Mouse (Mus musculus) liver, embryonic 14.5 days (tissue): ENCODE measurements at regions not wholly inside any gene's neighbourhood (a gene's known extent, or its start where the extent isn't known, plus 50 kb on each side); places are given as distances from the start of the nearest gene placed in this dataset.

Experiments used
- ATAC-seq: fragments of 200-750 bp; cut with Nextera tagmentation; 2 replicates; pipeline ENCODE4 v1.8.0; 2017; ENCODE audit warnings: moderate number of reproducible peaks, mild to moderate bottlenecking, moderate library complexity; ENCODE audit not compliant: insufficient read depth
- DNase-seq, 3 experiments: peaks; one replicate each; pipeline ENCODE4 v3.0.0-alpha.2; 2012 to 2013; ENCODE audit warnings: low read depth in 3 of 3, low spot score in 3 of 3
- H3K27ac ChIP-seq: fragments of 300-500 bp; sonication (generic); 2 replicates; pipeline ENCODE4 v1.5.1; 2014; ENCODE audit warnings: moderate library complexity, mild to moderate bottlenecking, control low read depth, inconsistent platforms
- H3K27me3 ChIP-seq: fragments of 300-500 bp; sonication (generic); 2 replicates; pipeline ENCODE4 v1.6.1; 2014; ENCODE audit warnings: mild to moderate bottlenecking, low read length, moderate library complexity; ENCODE audit not compliant: control insufficient read depth, insufficient read depth
- H3K36me3 ChIP-seq: fragments of 300-500 bp; sonication (generic); replicated peaks from 2 replicates; pipeline ENCODE4 v1.6.1; 2014; ENCODE audit warnings: low read depth; ENCODE audit not compliant: control insufficient read depth, insufficient read depth
- H3K4me1 ChIP-seq, 2 experiments: fragments of 200-500 bp in 1 of 2; fragments of 300-500 bp in 1 of 2; sonication (generic) in 1 of 2; replicated peaks; 2 replicates each; pipeline ENCODE4 v1.6.1; 2012 to 2014; ENCODE audit warnings: antibody characterized with exemption in 1 of 2, inconsistent platforms in 1 of 2, low read length in 1 of 2; ENCODE audit not compliant: control insufficient read depth in 2 of 2, insufficient read depth in 2 of 2
- H3K4me2 ChIP-seq: fragments of 300-500 bp; sonication (generic); 2 replicates; pipeline ENCODE4 v1.6.1; 2014; ENCODE audit warnings: low read depth, mild to moderate bottlenecking, control low read depth, moderate library complexity
- H3K4me3 ChIP-seq, 2 experiments: fragments of 200-500 bp in 1 of 2; fragments of 300-500 bp in 1 of 2; sonication (generic) in 1 of 2; 2 replicates each; pipeline ENCODE4 v1.5.1; 2012 to 2014; ENCODE audit warnings: low read depth in 2 of 2, low read length in 2 of 2, mild to moderate bottlenecking in 2 of 2, control low read depth in 1 of 2, inconsistent platforms in 1 of 2, moderate library complexity in 1 of 2; ENCODE audit not compliant: insufficient read depth in 1 of 2
- H3K9ac ChIP-seq: fragments of 300-500 bp; sonication (generic); replicated peaks from 2 replicates; pipeline ENCODE4 v1.6.1; 2014; ENCODE audit warnings: mild to moderate bottlenecking, control low read depth, moderate library complexity
- H3K9me3 ChIP-seq: fragments of 300-500 bp; sonication (generic); 2 replicates; pipeline ENCODE4 v1.6.1; 2016; ENCODE audit warnings: low read length, mixed read lengths; ENCODE audit not compliant: control insufficient read depth
- CTCF ChIP-seq: IDR thresholded peaks from 2 replicates; pipeline ENCODE4 v1.5.1; 2016; ENCODE audit warnings: antibody characterized with exemption, low read depth, control low read depth
- EP300 ChIP-seq: IDR thresholded peaks from 2 replicates; pipeline ENCODE4 v1.6.1; 2016; ENCODE audit warnings: antibody characterized with exemption, low read depth
- WGBS: fragments of 180-500 bp; shearing (Covaris S2); extraction: QIAGEN DNeasy Blood & Tissue Kit; methylation state at CpG from one replicate; pipeline ENCODE4 v1.1.7; 2014; ENCODE audit not compliant: insufficient replicate concordance; 5-methylcytosine and 5-hydroxymethylcytosine counted together

DNA sequence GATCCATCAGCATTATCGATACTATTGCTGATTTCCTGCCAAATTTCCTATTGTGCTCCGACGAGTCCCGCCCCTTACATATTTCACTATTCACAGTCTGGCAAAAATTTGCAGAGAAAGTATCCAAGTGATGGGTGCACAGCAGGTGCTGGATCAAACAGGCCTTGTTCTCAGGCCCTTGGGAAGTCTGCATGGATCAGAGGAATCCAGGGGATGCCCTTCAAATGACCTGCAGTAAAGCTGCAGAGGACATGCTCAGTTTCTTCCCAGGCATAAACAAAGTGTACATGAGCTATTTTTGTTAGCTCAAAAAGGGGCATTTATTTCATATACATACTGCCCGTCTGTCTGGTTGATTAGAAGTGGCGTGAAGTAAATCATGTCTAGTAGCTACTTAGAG, 194.2 kb upstream of the Zic1 start:
- Histone ChIP-seq H3K4me2 (no peak overlapping the region), H3K4me3 (no peak overlapping the region), H3K27ac (no peak overlapping the region), H3K9me3 (no peaks in the 10 kb centered on the region), H3K36me3 (no peaks in the 10 kb centered on the region), H3K4me1 (no peaks in the 10 kb centered on the region), H3K9ac (no peak overlapping the region), H3K27me3 (no peaks in the 10 kb centered on the region)
- TF ChIP-seq CTCF (no peak), EP300 (no peak)
- DNase-seq = no peak
- ATAC-seq = no peak
- 52% methylated on average over 6 of the region's 6 CpGs for WGBS

DNA sequence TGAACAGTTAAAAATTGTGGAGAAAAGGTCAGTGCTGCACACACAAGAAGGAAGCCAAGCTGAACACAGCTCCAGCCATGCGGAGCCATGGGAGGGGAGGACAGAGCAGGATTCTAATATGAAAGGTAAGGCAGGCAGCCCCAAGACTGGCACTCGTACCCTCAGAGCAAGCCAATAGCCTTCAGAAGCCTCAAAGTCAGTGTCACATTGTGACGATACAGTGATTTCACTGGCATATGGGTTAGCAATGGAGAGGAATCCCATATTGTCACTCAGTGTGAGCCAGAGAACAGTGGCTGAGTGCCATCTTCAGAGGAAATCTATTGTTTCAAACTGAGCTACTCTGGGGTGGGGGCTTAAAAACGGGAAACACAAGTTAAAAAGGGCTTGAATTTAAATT, 181.4 kb upstream of the Zic1 start:
- TF ChIP-seq EP300 (no peak), CTCF (no peak)
- no peak overlapping the region for H3K27ac ChIP-seq
- no peak overlapping the region for H3K4me3 ChIP-seq
- ATAC-seq = no peak
- H3K9me3 ChIP-seq = no peaks in the 10 kb centered on the region
- no peak overlapping the region for H3K9ac ChIP-seq
- H3K36me3 ChIP-seq = no peaks in the 10 kb centered on the region
- H3K4me2 ChIP-seq = no peak overlapping the region
- DNase-seq = no peak
- 43% methylated on average over 4 of the region's 4 CpGs for WGBS
- no peaks in the 10 kb centered on the region for H3K4me1 ChIP-seq
- no peaks in the 10 kb centered on the region for H3K27me3 ChIP-seq

DNA sequence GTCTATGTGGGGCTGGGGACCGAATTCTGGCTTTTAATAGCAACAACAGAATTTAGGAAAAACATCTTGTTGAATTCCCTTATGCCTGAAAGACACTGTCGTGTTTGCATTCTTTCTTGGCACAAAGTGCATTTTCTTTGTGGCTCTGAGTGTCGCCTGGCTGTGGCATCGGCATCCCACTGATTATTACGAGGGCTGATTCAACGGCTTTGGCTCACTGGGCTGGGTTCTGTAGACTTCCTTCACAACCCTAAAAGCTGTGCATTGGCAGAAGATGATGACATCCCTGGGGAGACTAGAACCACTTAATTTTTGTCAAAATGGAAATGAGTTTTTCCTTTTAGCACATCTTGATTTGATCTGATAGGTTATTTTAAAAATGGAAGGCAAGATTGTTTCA, 179.8 kb upstream of the Zic1 start:
- no peak overlapping the region for H3K4me2 ChIP-seq
- H3K27ac ChIP-seq = no peak overlapping the region
- H3K9ac ChIP-seq = no peak overlapping the region
- TF ChIP-seq EP300 (no peak), CTCF (no peak)
- ATAC-seq = no peak
- no peak overlapping the region for H3K4me3 ChIP-seq
- WGBS = 57% methylated on average over 6 of the region's 6 CpGs
- H3K4me1 ChIP-seq = no peaks in the 10 kb centered on the region
- DNase-seq = no peak
- no peaks in the 10 kb centered on the region for H3K36me3 ChIP-seq
- H3K27me3 ChIP-seq = no peaks in the 10 kb centered on the region
- no peaks in the 10 kb centered on the region for H3K9me3 ChIP-seq

DNA sequence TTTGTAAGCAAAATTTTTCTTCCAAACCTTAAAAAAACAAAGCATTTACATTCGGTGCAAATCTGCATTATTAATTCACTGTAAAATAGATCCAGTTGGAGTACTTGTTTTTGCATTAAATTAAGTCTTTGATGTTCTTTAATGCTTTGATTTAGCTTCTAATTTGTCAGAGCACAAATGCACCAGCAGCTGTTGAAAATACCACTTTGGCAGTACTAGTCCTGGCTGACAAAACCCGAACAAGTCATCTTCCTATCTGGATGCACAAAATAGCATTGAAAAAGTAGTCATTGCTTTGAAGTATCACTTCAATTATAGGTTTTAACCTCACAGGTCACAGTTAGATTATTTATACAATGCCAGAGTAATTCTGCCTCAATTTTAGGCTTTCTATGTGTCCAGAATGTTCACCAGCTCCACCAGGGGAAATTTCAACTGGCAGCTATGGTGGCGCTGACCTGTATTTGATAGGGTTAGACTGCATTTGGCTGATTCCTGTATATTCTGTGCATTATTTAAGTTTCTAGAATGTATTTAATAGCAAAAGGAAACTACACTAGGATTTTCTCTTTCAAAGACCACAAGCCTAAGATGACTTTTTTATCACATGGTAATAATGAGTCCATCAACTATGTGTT, 163.3 kb upstream of the Zic1 start:
- DNase-seq = no peak
- TF ChIP-seq CTCF (no peak), EP300 (no peak)
- Histone ChIP-seq H3K4me3 (no peak overlapping the region), H3K4me1 (no peaks in the 10 kb centered on the region), H3K9ac (no peak overlapping the region), H3K27me3 (no peaks in the 10 kb centered on the region), H3K9me3 (no peaks in the 10 kb centered on the region), H3K36me3 (no peaks in the 10 kb centered on the region), H3K27ac (no peak overlapping the region), H3K4me2 (no peak overlapping the region)
- 69% methylated on average over 3 of the region's 3 CpGs for WGBS
- ATAC-seq = no peak

DNA sequence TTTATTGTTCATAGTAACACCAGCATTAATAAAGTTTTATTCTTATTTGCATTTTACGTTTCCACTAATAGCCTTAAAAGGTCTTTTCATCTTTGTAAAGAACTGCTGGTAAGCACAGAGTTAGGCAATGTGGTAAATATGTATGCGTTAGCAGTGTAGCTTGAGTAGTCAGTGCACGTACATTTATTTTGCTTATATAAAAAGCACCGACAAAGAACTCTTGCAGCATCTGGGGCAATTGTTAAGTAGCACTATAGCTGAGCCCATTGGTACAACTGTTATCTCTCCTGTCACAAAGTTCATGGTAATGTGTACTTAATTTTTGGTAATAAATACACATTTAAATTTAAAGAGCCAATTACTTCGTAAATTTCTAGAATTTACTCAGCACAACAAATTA, 162.8 kb upstream of the Zic1 start:
- WGBS = 51% methylated on average over 5 of the region's 5 CpGs
- DNase-seq (no peak), ATAC-seq (no peak)
- Histone ChIP-seq H3K9me3 (no peaks in the 10 kb centered on the region), H3K4me1 (no peaks in the 10 kb centered on the region), H3K36me3 (no peaks in the 10 kb centered on the region), H3K4me2 (no peak overlapping the region), H3K9ac (no peak overlapping the region), H3K4me3 (no peak overlapping the region), H3K27ac (no peak overlapping the region), H3K27me3 (no peaks in the 10 kb centered on the region)
- TF ChIP-seq EP300 (no peak), CTCF (no peak)
